Mouse (Mus musculus): ENCODE measurements at regions not wholly inside any gene's neighbourhood (a gene's known extent, or its start where the extent isn't known, plus 50 kb on each side); places are given as distances from the start of the nearest gene placed in this dataset.

DNA sequence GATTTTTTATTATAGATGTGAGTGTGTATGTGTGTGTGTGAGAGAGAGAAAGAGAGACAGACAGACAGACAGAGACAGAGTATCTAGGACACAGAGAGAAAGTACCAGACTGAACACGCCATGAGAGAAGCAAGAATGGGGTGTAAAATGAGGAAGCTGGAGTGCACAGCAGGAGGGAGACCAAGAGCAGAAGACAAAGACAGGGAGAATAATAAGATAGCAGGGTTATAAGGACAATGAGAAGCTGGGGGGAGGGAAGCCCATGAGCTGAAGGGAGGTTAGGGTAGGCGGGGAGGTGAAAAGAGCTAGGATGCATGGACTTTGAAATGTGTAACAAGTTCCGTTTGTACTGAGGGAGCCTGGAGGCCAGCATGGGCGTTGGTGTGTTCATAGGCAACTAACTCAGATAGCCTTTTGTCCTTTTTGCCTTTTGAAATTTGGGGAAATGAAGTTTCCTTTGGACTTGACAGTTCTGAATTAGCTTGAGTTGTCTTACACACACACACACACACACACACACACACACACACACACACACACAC, 136.8 kb upstream of the Teddm2 start:
- Histone ChIP-seq H3K4me3 (ENCODE audit: insufficient read depth, poor library complexity, severe bottlenecking) (no peak overlapping the region), H3K36me3 (ENCODE audit: control insufficient read depth, insufficient read depth) (no peaks in the 10 kb centered on the region), H3K27me3 (ENCODE audit: control insufficient read depth, insufficient read depth, insufficient read length) (no peaks in the 10 kb centered on the region), H3K79me3 (ENCODE audit: low read depth) (no peaks in the 10 kb centered on the region), H3K79me2 (ENCODE audit: control insufficient read depth, insufficient read depth) (no peaks in the 10 kb centered on the region), H3ac (ENCODE audit: control insufficient read depth, insufficient read length, low read depth) (no peak overlapping the region)
- TF ChIP-seq MYOD1 (IDR thresholded peaks at IDR 0.05; ENCODE audit: control insufficient read depth, insufficient read length, low read depth) (no peak), CTCF (IDR thresholded peaks at IDR 0.05; ENCODE audit: control insufficient read depth, insufficient read depth, insufficient read length) (no peak), CEBPB (IDR thresholded peaks at IDR 0.05; ENCODE audit: low read depth) (no peak), USF1 (IDR thresholded peaks at IDR 0.05; ENCODE audit: low read depth) (no peak), FOSL1 (IDR thresholded peaks at IDR 0.05; ENCODE audit: insufficient read depth, low read length, poor library complexity, severe bottlenecking) (no peak), MYOG (IDR thresholded peaks at IDR 0.05; ENCODE audit: control insufficient read depth, extremely low read depth, insufficient read length) (no peak), MAX (IDR thresholded peaks at IDR 0.05) (no peak)

GRCm38 (mm10) chr1:154038241-154038640, 138.2 kb upstream of the Teddm2 start:
- Histone ChIP-seq H3K36me3 (ENCODE audit: control insufficient read depth, insufficient read depth) (no peaks in the 10 kb centered on the region), H3K79me2 (ENCODE audit: control insufficient read depth, insufficient read depth) (no peaks in the 10 kb centered on the region), H3K4me3 (ENCODE audit: insufficient read depth, poor library complexity, severe bottlenecking) (no peak overlapping the region), H3ac (ENCODE audit: control insufficient read depth, insufficient read length, low read depth) (no peak overlapping the region), H3K27me3 (ENCODE audit: control insufficient read depth, insufficient read depth, insufficient read length) (no peaks in the 10 kb centered on the region), H3K79me3 (ENCODE audit: low read depth) (no peaks in the 10 kb centered on the region)
- TF ChIP-seq CEBPB (IDR thresholded peaks at IDR 0.05; ENCODE audit: low read depth), result no peak
- no peak for TF ChIP-seq USF1 (IDR thresholded peaks at IDR 0.05; ENCODE audit: low read depth)
- no peak for TF ChIP-seq FOSL1 (IDR thresholded peaks at IDR 0.05; ENCODE audit: insufficient read depth, low read length, poor library complexity, severe bottlenecking)
- no peak for TF ChIP-seq CTCF (IDR thresholded peaks at IDR 0.05; ENCODE audit: control insufficient read depth, insufficient read depth, insufficient read length)
- TF ChIP-seq MYOD1 (IDR thresholded peaks at IDR 0.05; ENCODE audit: control insufficient read depth, insufficient read length, low read depth), result no peak
- TF ChIP-seq MYOG (IDR thresholded peaks at IDR 0.05; ENCODE audit: control insufficient read depth, extremely low read depth, insufficient read length), result no peak
- TF ChIP-seq MAX (IDR thresholded peaks at IDR 0.05), result no peak

DNA sequence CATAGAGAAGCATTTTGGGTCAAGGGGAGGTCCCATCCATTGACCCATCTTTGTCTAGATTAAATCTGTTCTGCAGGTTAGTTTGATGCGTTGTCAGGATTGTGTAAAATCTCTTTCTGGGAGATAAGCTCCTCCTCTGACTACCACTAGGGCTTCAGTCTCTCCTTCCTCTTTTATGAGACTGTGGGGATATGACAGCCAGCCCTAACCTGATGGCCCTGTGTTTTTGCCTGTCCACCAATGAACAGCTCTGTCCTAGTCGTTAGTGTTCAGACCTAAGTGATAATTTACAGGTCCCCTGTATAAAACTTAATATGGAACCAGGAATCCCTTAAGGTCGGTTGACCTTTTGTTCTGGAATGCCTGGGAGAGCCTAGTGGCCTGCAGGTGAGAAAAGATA, 140.9 kb upstream of the Teddm2 start:
- H3K79me3 ChIP-seq (ENCODE audit: low read depth), result no peaks in the 10 kb centered on the region

DNA sequence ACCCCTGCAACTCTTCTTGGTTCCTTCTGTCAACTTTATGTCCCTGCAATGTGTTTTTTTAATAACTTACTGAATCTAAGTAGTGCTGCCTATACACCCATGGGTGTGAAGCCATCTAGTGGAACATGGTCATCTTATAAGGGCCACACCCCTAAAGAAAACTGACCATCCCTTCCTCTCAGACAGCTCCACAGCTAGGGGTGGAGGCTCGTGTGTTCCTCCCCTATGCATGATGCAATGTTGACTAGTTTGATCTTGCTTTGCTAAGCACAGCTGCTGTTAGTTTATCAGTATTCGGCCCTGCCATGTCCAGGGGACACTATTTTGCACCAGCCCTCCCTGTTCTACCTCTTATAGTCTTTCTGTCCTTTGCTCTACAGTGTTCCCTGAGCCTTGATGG, 142.9 kb upstream of the Teddm2 start:
- Histone ChIP-seq H3K79me3 (ENCODE audit: low read depth) (no peaks in the 10 kb centered on the region), H3K79me2 (ENCODE audit: control insufficient read depth, insufficient read depth) (no peaks in the 10 kb centered on the region), H3ac (ENCODE audit: control insufficient read depth, insufficient read length, low read depth) (no peak overlapping the region), H3K36me3 (ENCODE audit: control insufficient read depth, insufficient read depth) (no peaks in the 10 kb centered on the region), H3K4me3 (ENCODE audit: insufficient read depth, poor library complexity, severe bottlenecking) (no peak overlapping the region), H3K27me3 (ENCODE audit: control insufficient read depth, insufficient read depth, insufficient read length) (no peaks in the 10 kb centered on the region)
- TF ChIP-seq MYOG (IDR thresholded peaks at IDR 0.05; ENCODE audit: control insufficient read depth, extremely low read depth, insufficient read length), result no peak
- no peak for TF ChIP-seq MAX (IDR thresholded peaks at IDR 0.05)
- no peak for TF ChIP-seq USF1 (IDR thresholded peaks at IDR 0.05; ENCODE audit: low read depth)
- TF ChIP-seq MYOD1 (IDR thresholded peaks at IDR 0.05; ENCODE audit: control insufficient read depth, insufficient read length, low read depth), result no peak
- TF ChIP-seq CEBPB (IDR thresholded peaks at IDR 0.05; ENCODE audit: low read depth), result no peak
- TF ChIP-seq FOSL1 (IDR thresholded peaks at IDR 0.05; ENCODE audit: insufficient read depth, low read length, poor library complexity, severe bottlenecking), result no peak

More for the DNA sequence above, 140.9 kb upstream of the Teddm2 start:
- Histone ChIP-seq H3K36me3 (ENCODE audit: control insufficient read depth, insufficient read depth) (no peaks in the 10 kb centered on the region), H3K79me2 (ENCODE audit: control insufficient read depth, insufficient read depth) (no peaks in the 10 kb centered on the region), H3K27me3 (ENCODE audit: control insufficient read depth, insufficient read depth, insufficient read length) (no peaks in the 10 kb centered on the region), H3K4me3 (ENCODE audit: insufficient read depth, poor library complexity, severe bottlenecking) (no peak overlapping the region), H3ac (ENCODE audit: control insufficient read depth, insufficient read length, low read depth) (no peak overlapping the region)
- no peak for TF ChIP-seq MYOD1 (IDR thresholded peaks at IDR 0.05; ENCODE audit: control insufficient read depth, insufficient read length, low read depth)
- TF ChIP-seq CEBPB (IDR thresholded peaks at IDR 0.05; ENCODE audit: low read depth), result no peak
- no peak for TF ChIP-seq CTCF (IDR thresholded peaks at IDR 0.05; ENCODE audit: control insufficient read depth, insufficient read depth, insufficient read length)
- TF ChIP-seq MYOG (IDR thresholded peaks at IDR 0.05; ENCODE audit: control insufficient read depth, extremely low read depth, insufficient read length), result no peak
- TF ChIP-seq MAX (IDR thresholded peaks at IDR 0.05), result no peak
- TF ChIP-seq FOSL1 (IDR thresholded peaks at IDR 0.05; ENCODE audit: insufficient read depth, low read length, poor library complexity, severe bottlenecking), result no peak
- TF ChIP-seq USF1 (IDR thresholded peaks at IDR 0.05; ENCODE audit: low read depth), result no peak

GRCm38 (mm10) chr1:154044712-154045111, 144.7 kb upstream of the Teddm2 start:
- no peaks in the 10 kb centered on the region for H3K79me3 ChIP-seq (ENCODE audit: low read depth)
- no peaks in the 10 kb centered on the region for H3K36me3 ChIP-seq (ENCODE audit: control insufficient read depth, insufficient read depth)
- H3ac ChIP-seq (ENCODE audit: control insufficient read depth, insufficient read length, low read depth), result no peak overlapping the region
- H3K27me3 ChIP-seq (ENCODE audit: control insufficient read depth, insufficient read depth, insufficient read length), result no peaks in the 10 kb centered on the region
- H3K4me3 ChIP-seq (ENCODE audit: insufficient read depth, poor library complexity, severe bottlenecking), result no peak overlapping the region
- no peaks in the 10 kb centered on the region for H3K79me2 ChIP-seq (ENCODE audit: control insufficient read depth, insufficient read depth)
- TF ChIP-seq USF1 (IDR thresholded peaks at IDR 0.05; ENCODE audit: low read depth) (no peak), FOSL1 (IDR thresholded peaks at IDR 0.05; ENCODE audit: insufficient read depth, low read length, poor library complexity, severe bottlenecking) (no peak), MYOD1 (IDR thresholded peaks at IDR 0.05; ENCODE audit: control insufficient read depth, insufficient read length, low read depth) (no peak), CTCF (IDR thresholded peaks at IDR 0.05; ENCODE audit: control insufficient read depth, insufficient read depth, insufficient read length) (no peak), MYOG (IDR thresholded peaks at IDR 0.05; ENCODE audit: control insufficient read depth, extremely low read depth, insufficient read length) (no peak), MAX (IDR thresholded peaks at IDR 0.05) (no peak), CEBPB (IDR thresholded peaks at IDR 0.05; ENCODE audit: low read depth) (no peak)

- no peaks in the 10 kb centered on the region for H3K79me3 ChIP-seq (ENCODE audit: low read depth)
- no peaks in the 10 kb centered on the region for H3K27me3 ChIP-seq (ENCODE audit: control insufficient read depth, insufficient read depth, insufficient read length)
- no peaks in the 10 kb centered on the region for H3K79me2 ChIP-seq (ENCODE audit: control insufficient read depth, insufficient read depth)
- H3ac ChIP-seq (ENCODE audit: control insufficient read depth, insufficient read length, low read depth), result no peak overlapping the region
- H3K36me3 ChIP-seq (ENCODE audit: control insufficient read depth, insufficient read depth), result no peaks in the 10 kb centered on the region
- TF ChIP-seq USF1 (IDR thresholded peaks at IDR 0.05; ENCODE audit: low read depth) (no peak), MYOG (IDR thresholded peaks at IDR 0.05; ENCODE audit: control insufficient read depth, extremely low read depth, insufficient read length) (no peak), MAX (IDR thresholded peaks at IDR 0.05) (no peak), FOSL1 (IDR thresholded peaks at IDR 0.05; ENCODE audit: insufficient read depth, low read length, poor library complexity, severe bottlenecking) (peak; percentile 14)
- no peak overlapping the region for H3K4me3 ChIP-seq (ENCODE audit: insufficient read depth, poor library complexity, severe bottlenecking)
Observed at GRCm38 (mm10) chr1:154045951-154046350, 145.9 kb upstream of the Teddm2 start.

Data from C2C12 (cell line).